Mouse (Mus musculus) brain, embryonic 14.5 days (tissue): ENCODE measurements around the gene Iqcj.

ENCODE experiments used
- CTCF ChIP-seq: fragments of 200-500 bp; IDR thresholded peaks from 2 replicates; pipeline ENCODE4 v1.5.1; 2012; ENCODE audit warnings: inconsistent platforms, mild to moderate bottlenecking, moderate library complexity, borderline replicate concordance; ENCODE audit not compliant: insufficient read depth, insufficient read length; ENCODE audit errors: extremely low read depth
- POLR2A ChIP-seq: fragments of 200-500 bp; IDR thresholded peaks from 2 replicates; pipeline ENCODE4 v1.6.1; 2012; ENCODE audit warnings: mild to moderate bottlenecking, inconsistent platforms, borderline replicate concordance; ENCODE audit not compliant: poor library complexity, insufficient read depth, insufficient read length, severe bottlenecking; ENCODE audit errors: extremely low read depth

DNA sequence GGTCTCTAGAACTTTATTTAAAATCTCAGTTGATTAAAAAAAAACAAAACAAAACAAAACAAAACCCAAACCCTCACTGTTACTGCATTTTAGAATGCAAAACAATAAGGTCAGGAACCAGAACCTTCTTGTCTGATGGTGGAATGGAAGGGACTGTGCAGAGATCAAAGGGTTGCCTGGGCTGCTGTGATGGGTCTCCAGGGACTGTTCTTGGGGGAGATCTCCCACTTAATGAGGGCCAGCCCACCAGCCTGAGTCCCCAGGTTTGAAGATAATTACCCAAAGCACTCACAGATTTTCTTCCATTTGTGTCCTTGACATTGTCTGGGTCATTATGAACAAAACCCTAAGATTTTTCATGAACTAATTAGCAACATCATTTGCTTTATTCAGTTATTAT is 4.8 kb upstream of the Iqcj start:
- TF ChIP-seq CTCF (no peak), POLR2A (no peak)
